Mouse (Mus musculus) embryonic facial prominence, embryonic 11.5 days (tissue): Measurements from ENCODE around the gene Lcorl. TPM values are rescaled to one million over a fixed set of nuclear protein-coding genes. Genes with fewer than 3 reads are reported as not detected.

ENCODE experiments used
- ATAC-seq: fragments of 200-750 bp; cut with Nextera tagmentation; replicated peaks from 2 replicates; pipeline ENCODE4 v1.8.0; 2017; ENCODE audit warnings: low read depth; ENCODE audit not compliant: insufficient number of reproducible peaks, low FRiP score, low TSS enrichment
- DNase-seq: peaks from one replicate; pipeline ENCODE4 v3.0.0-alpha.2; 2015; ENCODE audit warnings: low spot score
- H3K27ac ChIP-seq: fragments of 300-500 bp; sonication (generic); replicated peaks from 2 replicates; pipeline ENCODE4 v1.5.1; 2014; ENCODE audit warnings: mild to moderate bottlenecking, low read depth, low read length, control low read depth
- H3K27me3 ChIP-seq: fragments of 300-500 bp; sonication (generic); 2 replicates; pipeline ENCODE4 v1.6.1; 2014; ENCODE audit warnings: mild to moderate bottlenecking, low read length, moderate library complexity, mixed read lengths; ENCODE audit not compliant: control insufficient read depth, insufficient read depth
- H3K36me3 ChIP-seq: fragments of 300-500 bp; sonication (generic); replicated peaks from 2 replicates; pipeline ENCODE4 v1.6.1; 2014; ENCODE audit warnings: low read depth, mild to moderate bottlenecking, low read length, moderate library complexity, mixed read lengths; ENCODE audit not compliant: control insufficient read depth, insufficient read depth
- H3K4me1 ChIP-seq: fragments of 300-500 bp; sonication (generic); 2 replicates; pipeline ENCODE4 v1.6.1; 2014; ENCODE audit warnings: low read length, mixed read lengths; ENCODE audit not compliant: control insufficient read depth, insufficient read depth
- H3K4me2 ChIP-seq: fragments of 300-500 bp; sonication (generic); 2 replicates; pipeline ENCODE4 v1.6.1; 2014; ENCODE audit warnings: low read depth, mild to moderate bottlenecking, control low read depth, low read length, moderate library complexity
- H3K4me3 ChIP-seq: fragments of 300-500 bp; sonication (generic); 2 replicates; pipeline ENCODE4 v1.5.1; 2014; ENCODE audit warnings: low read depth, low read length, control low read depth
- H3K9ac ChIP-seq: fragments of 300-500 bp; sonication (generic); replicated peaks from 2 replicates; pipeline ENCODE4 v1.6.1; 2014; ENCODE audit warnings: mild to moderate bottlenecking, control low read depth, low read length
- H3K9me3 ChIP-seq: fragments of 300-500 bp; sonication (generic); replicated peaks from 2 replicates; pipeline ENCODE4 v1.6.1; 2016; ENCODE audit warnings: mild to moderate bottlenecking, low read length, inconsistent platforms, mixed read lengths; ENCODE audit not compliant: control insufficient read depth
- WGBS: fragments of 180-500 bp; shearing (Covaris S2); extraction: QIAGEN DNeasy Blood & Tissue Kit; methylation state at CpG from one replicate; pipeline ENCODE4 v1.1.7; 2014; 5-methylcytosine and 5-hydroxymethylcytosine counted together
- polyA plus RNA-seq: library from polyadenylated mRNA; unstranded; fragments of >200 nt; fragmentation: Nextera tagmentation; extraction: Ambion mirVana; gene quantifications from 2 replicates; pipeline ENCODE4 v1.2.1, GENCODE M21; 2014

Gene Lcorl
- polyA plus RNA-seq, 1 experiment from 2014 or later, result 28.8 TPM

DNA sequence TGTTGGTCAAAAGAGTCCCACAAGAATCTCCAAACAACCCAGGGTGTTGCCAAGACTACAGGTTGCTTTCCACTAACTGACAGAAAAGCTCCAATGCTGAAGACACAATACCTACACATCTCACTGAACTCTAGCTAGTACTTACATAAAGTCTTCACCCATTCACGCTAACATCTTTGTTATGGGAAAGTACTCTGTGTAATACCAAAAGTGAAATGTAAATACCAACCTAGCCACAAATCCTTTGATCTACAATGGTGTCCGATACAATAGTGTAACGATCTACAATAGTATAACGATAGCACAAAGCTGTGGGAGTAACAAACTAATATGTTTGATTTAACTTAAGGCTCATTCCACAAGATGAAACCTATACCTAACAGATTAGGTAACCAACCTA, 67.2 kb downstream of the Lcorl start:
- H3K4me2 ChIP-seq, result no peak overlapping the region
- no peak for ATAC-seq
- H3K27me3 ChIP-seq, result no peaks in the 10 kb centered on the region
- H3K27ac ChIP-seq, result no peak overlapping the region
- H3K9ac ChIP-seq, result no peak overlapping the region
- no peak overlapping the region for H3K4me3 ChIP-seq
- no peaks in the 10 kb centered on the region for H3K9me3 ChIP-seq
- no peaks in the 10 kb centered on the region for H3K36me3 ChIP-seq
- no peaks in the 10 kb centered on the region for H3K4me1 ChIP-seq
- WGBS, result 91% methylated on average over 4 of the region's 4 CpGs
- no peak for DNase-seq

DNA sequence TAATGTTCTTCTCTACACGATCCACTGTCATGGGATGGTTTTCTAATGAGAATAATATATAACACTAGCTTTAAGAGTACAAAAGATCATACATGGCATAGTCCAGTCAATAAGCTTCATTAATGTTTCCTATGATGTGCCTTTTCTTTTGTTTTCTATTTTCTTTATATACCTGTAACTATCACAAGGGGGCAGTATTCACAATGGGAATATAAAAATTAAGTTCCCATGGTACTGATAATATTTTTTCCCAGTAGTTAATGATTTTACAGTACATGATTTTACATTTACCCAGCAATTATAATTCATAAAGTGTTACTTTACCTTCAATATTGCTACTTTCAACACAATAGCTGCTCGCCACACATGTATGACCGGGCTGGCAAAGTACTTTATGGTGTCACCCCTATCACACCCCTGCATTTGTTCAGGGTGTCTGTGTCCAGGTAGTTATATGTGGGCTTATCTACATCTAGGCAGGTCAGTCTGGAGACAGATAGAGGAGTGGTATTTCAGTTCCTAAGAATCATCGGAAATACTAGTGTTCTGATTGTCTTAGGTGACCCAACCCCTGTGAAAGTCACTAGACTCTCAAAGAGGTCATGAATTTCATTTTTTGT, 99.8 kb downstream of the Lcorl start:
- Histone ChIP-seq H3K4me3 (no peak overlapping the region), H3K9ac (no peak overlapping the region), H3K27me3 (no peaks in the 10 kb centered on the region), H3K4me1 (no peaks in the 10 kb centered on the region), H3K27ac (no peak overlapping the region), H3K9me3 (no peaks in the 10 kb centered on the region), H3K4me2 (no peak overlapping the region), H3K36me3 (no peaks in the 10 kb centered on the region)
- 91% methylated on average over 4 of the region's 4 CpGs for WGBS
- DNase-seq (peak; percentile 30), ATAC-seq (no peak)

DNA sequence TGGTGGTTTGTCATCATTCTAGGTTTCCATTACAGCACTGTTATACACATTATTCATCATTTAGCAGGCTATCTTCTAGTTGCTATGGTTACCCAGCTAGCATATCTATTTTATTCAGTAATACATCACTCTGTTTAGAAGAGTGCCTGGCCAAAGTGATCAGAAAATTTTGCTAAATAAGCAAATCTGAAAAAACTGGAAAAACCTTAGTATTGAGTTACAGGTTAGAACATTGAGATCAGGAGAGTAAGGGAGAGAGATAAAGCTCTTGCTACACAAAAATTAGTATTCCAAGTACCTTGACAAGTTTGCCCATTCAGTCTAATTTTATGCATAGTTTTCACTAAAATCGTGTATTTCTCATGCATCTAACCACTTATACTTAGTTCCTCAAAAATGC, 119.5 kb downstream of the Lcorl start:
- DNase-seq (no peak), ATAC-seq (no peak)
- H3K4me3 ChIP-seq, result no peak overlapping the region
- H3K4me1 ChIP-seq, result no peaks in the 10 kb centered on the region
- H3K9ac ChIP-seq, result no peak overlapping the region
- 95% methylated on average over 1 of the region's 1 CpGs for WGBS
- H3K27me3 ChIP-seq, result no peaks in the 10 kb centered on the region
- no peaks in the 10 kb centered on the region for H3K9me3 ChIP-seq
- H3K4me2 ChIP-seq, result no peak overlapping the region
- H3K36me3 ChIP-seq, result no peaks in the 10 kb centered on the region
- H3K27ac ChIP-seq, result no peak overlapping the region

DNA sequence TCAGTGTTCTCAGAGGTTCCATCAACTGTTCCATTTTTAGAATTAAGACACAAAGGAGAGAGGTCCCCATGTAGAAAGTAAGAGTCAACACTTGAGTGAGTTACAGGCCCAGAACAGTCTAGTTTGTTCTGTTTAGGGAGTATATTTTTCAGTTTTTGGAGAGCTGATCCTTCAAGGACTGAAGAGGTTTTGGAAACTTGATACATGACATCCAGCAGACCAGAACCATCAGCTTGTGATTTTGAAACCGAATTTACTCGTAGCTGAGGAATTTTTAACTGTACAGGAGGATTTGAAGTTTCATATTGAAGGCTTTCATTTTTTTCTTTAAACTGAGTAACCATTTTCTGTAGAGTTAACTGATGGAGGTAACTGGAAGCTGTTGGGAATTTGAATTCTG, 123.7 kb downstream of the Lcorl start:
- Histone ChIP-seq H3K4me1 (no peaks in the 10 kb centered on the region), H3K9me3 (no peaks in the 10 kb centered on the region), H3K4me3 (no peak overlapping the region), H3K9ac (no peak overlapping the region), H3K4me2 (no peak overlapping the region), H3K27me3 (no peaks in the 10 kb centered on the region), H3K27ac (no peak overlapping the region), H3K36me3 (no peaks in the 10 kb centered on the region)
- 84% methylated on average over 2 of the region's 2 CpGs for WGBS
- no peak for DNase-seq
- no peak for ATAC-seq

DNA sequence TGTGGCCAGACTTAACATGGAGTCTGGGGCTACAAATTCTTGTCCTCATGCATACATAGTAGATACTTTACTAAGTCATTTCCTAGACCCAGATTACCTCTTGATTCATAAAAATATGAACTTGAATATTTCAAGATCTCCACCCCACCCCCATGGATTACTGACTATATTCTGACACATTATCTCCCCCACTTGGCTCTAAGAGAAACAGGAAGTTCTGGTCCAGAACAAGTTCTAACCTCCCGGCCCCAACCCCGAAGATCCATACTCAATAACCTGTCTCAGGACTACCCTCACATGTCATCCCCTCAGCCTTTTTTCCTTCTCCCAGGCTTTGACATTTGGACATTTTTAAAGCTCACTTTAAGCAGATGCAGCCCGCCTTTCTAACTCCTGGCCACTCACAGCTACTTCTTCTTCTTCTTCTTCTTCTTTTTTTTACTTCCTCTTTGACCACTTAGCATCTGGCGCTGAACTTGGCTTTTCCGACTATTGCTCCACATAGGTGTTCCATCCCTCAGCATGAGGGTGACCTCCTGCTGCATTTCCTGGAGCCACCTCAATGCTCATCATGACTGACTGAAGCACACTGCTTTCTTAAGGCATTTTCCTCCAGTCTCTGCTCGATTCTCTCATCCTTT, 138.4 kb downstream of the Lcorl start:
- Histone ChIP-seq H3K36me3 (no peaks in the 10 kb centered on the region), H3K4me3 (no peak overlapping the region), H3K27ac (no peak overlapping the region), H3K4me1 (no peaks in the 10 kb centered on the region), H3K9ac (no peak overlapping the region), H3K27me3 (no peaks in the 10 kb centered on the region), H3K9me3 (no peaks in the 10 kb centered on the region), H3K4me2 (no peak overlapping the region)
- ATAC-seq, result no peak
- WGBS, result 90% methylated on average over 6 of the region's 6 CpGs
- no peak for DNase-seq

DNA sequence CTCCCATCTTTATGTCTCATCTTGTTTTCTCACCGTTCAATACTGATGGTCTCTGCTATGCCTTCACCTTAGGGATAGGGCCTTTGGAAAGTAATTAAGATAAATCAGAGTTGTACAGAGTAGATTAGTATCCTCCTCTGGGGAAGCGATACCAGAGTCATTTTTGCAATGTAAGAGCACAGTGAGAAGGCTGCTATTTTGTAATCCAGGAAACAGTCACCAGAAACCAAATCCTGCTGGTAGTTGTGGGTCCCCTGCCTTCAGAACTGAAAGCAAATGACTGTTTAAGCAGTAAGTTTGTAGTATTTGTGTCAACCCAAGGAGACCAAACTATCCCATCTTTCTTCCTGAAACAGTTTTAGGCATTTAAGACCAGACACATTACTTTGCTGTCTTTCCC, 147.8 kb downstream of the Lcorl start:
- Histone ChIP-seq H3K36me3 (no peaks in the 10 kb centered on the region; the same call in 1 of the 2 replicates), H3K4me1 (no peaks in the 10 kb centered on the region), H3K4me3 (no peak overlapping the region), H3K27me3 (no peaks in the 10 kb centered on the region), H3K9ac (no peak overlapping the region), H3K4me2 (no peak overlapping the region), H3K27ac (no peak overlapping the region), H3K9me3 (no peaks in the 10 kb centered on the region)
- ATAC-seq (no peak), DNase-seq (no peak)
- 94% methylated on average over 2 of the region's 2 CpGs for WGBS

DNA sequence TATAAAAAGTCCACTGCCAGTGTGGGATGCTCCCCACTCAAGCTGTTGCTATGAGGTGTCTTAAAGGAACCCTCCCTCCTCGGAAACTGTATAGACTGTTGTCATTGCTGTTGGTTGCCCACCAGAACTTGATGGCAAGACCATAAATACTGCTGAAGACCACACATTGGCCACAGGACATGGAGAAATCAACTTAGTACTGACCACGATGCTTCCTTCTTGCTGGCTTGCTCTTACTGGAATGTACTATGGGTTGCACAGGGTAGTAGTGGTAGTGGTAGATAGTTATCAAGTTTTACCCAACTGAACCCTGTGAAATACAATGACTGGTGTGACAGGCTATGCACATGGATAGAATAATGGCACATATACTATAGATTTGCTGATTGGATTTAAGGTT, 150.6 kb downstream of the Lcorl start:
- WGBS, result 88% methylated on average over 2 of the region's 2 CpGs
- Histone ChIP-seq H3K4me3 (no peak overlapping the region), H3K27me3 (no peaks in the 10 kb centered on the region), H3K4me2 (no peak overlapping the region), H3K4me1 (no peaks in the 10 kb centered on the region), H3K27ac (no peak overlapping the region), H3K36me3 (no peaks in the 10 kb centered on the region; the same call in 1 of the 2 replicates), H3K9me3 (no peaks in the 10 kb centered on the region), H3K9ac (no peak overlapping the region)
- no peak for ATAC-seq
- no peak for DNase-seq

DNA sequence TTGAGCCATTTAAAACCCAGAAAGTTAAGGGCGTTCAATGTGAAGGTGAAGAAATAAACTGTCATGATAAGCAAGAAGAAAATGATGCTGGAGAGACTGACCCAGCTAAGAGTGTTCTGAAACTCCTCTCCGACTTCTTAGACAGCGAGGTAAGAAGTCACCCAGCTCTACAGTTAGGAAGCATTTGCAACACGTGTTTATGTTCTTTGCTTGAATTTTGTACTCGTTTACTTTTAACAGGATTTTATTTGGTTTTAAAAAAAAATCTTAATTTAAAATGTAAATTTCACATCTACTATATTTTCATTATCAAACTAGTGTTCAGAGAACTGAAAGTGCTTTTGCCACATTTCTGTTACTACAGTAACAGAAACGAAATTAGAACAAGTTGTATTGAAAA, 165.7 kb downstream of the Lcorl start:
- Histone ChIP-seq H3K36me3 (no peaks in the 10 kb centered on the region; the same call in 1 of the 2 replicates), H3K4me3 (no peak overlapping the region), H3K4me1 (no peaks in the 10 kb centered on the region), H3K9me3 (no peaks in the 10 kb centered on the region), H3K27ac (no peak overlapping the region), H3K9ac (no peak overlapping the region), H3K27me3 (no peaks in the 10 kb centered on the region), H3K4me2 (no peak overlapping the region)
- WGBS, result 89% methylated on average over 6 of the region's 6 CpGs
- DNase-seq (no peak), ATAC-seq (no peak)
